Mouse (Mus musculus): Measurements from ENCODE around the gene Smyd2. TPM values are rescaled to one million over a fixed set of nuclear protein-coding genes. Genes with fewer than 3 reads are reported as not detected.

Smyd2 gene
- polyA plus RNA-seq, 1 experiment from 2014 or later: 187 TPM

Other genes starting within 250 kb of the Smyd2 start
- gene Cenpf, start 234.3 kb downstream of the Smyd2 start, polyA plus RNA-seq (2015; fragmentation: Nextera tagmentation; extraction: Ambion mirVana): 59.5 and 61.8 TPM in 2 replicates
- gene Ptpn14, start 194.1 kb downstream of the Smyd2 start, polyA plus RNA-seq (2015; fragmentation: Nextera tagmentation; extraction: Ambion mirVana): 7.6 TPM in 2 replicates
- gene Prox1, start 248.4 kb upstream of the Smyd2 start, polyA plus RNA-seq (2015; fragmentation: Nextera tagmentation; extraction: Ambion mirVana): 16.0 and 17.5 TPM in 2 replicates